Mouse (Mus musculus): ENCODE data around the gene 1700024B05Rik.

1700024B05Rik gene

GRCm38 (mm10) chr14:41943695-41944094, at the start of gene 1700024B05Rik:
Gene 1700024B05Rik (plus strand): TSS chr14:41943995.
- 77% methylated on average over 2 of the region's 2 CpGs for WGBS

GRCm38 (mm10) chr14:41907190-41907589, 36.6 kb upstream of the 1700024B05Rik start, which contains the start of gene Gm7980:
Gene Gm7980 (minus strand): TSS chr14:41907290.
- WGBS, result no CpG with 5 or more reads among the region's 2 CpGs

GRCm38 (mm10) chr14:41924649-41925048, 19.1 kb upstream of the 1700024B05Rik start, which contains the start of gene 1700049E17Rik1:
Gene 1700049E17Rik1 (plus strand): TSS chr14:41924949.
- no CpG with 5 or more reads among the region's 1 CpGs for WGBS

- 58% methylated on average over 4 of the region's 4 CpGs for WGBS
Observed at GRCm38 (mm10) chr14:41964095-41964494, 20.3 kb downstream of the 1700024B05Rik start.

DNA sequence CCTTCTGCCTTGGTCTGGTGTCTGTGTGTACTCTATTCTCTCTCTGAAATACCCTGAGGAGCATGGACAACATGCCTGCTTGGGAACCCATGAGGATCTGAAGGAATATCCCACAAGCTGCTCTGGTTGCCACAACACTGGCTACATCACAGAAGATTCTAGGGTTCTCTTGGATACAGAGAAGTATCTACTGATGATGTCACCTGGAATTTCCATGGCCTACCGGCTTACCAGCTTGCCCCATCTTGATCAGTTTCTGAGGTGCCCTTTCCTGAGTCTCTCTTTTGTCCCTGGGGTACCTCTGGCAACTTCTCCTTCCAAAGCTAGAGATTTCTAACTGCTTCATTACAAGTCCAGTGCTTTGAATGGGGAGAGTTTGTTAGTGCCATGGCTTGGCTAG, 24.0 kb downstream of the 1700024B05Rik start, which contains the start of gene Gm6401:
TSS of gene Gm6401 (minus strand) at position 101 of the 400 bp plus-strand sequence.
- 75% methylated on average over 1 of the region's 1 CpGs for WGBS

DNA sequence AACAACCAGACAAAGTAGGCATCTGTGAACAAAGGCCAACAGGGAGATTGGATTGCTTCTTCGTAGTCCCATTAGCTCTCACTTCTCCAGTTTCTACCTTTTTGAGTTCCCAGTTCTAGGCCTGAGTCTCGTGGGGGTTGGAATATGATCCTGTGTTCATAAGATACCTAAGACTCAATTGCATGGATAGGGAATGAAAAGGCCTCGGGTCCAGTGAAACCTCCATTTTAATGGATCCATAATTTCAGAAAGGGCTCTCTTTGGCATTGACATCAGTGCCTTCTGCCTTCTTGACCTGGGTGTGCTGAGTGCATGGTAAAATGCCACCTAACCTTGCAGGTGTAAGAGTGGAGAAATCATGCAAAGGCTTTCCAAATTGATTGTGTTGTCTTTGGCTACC, 24.8 kb downstream of the 1700024B05Rik start:
- WGBS, result 64% methylated on average over 3 of the region's 3 CpGs

DNA sequence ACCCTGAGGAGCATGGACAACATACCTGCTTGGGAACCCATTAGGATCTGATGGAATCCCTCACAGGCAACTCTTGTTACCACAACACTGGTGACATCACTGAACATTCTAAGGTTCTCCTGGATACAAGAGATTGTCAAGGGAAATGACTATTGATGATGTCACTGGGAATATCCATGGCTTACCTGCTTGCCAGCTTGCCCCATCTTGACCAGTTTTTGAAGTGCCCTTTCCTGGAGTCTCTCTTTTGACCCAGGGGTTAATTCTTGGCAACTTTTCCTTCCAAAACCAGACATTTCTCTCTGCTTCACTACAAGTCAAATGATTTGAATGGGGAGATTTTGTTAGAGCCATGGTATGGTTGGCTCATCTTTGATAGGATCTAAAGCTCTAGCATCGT, 39.4 kb downstream of the 1700024B05Rik start, which contains the start of gene Gm3543:
TSS of gene Gm3543 (minus strand) at position 101 of the 400 bp plus-strand sequence.
- 67% methylated on average over 1 of the region's 1 CpGs for WGBS
